Mouse (Mus musculus) midbrain, embryonic 13.5 days (tissue): ENCODE data around the gene Stab2. TPM values are rescaled to one million over a fixed set of nuclear protein-coding genes. Genes with fewer than 3 reads are reported as not detected.

Source experiments
- ATAC-seq: fragments of 200-750 bp; cut with Nextera tagmentation; 2 replicates; pipeline ENCODE4 v1.8.0; 2017; ENCODE audit warnings: mild to moderate bottlenecking, moderate TSS enrichment, moderate library complexity
- H3K27ac ChIP-seq: fragments of 300-500 bp; sonication (generic); 2 replicates; pipeline ENCODE4 v1.5.1; 2015; ENCODE audit warnings: inconsistent platforms, mild to moderate bottlenecking, moderate library complexity
- H3K27me3 ChIP-seq: fragments of 300-500 bp; sonication (generic); 2 replicates; pipeline ENCODE4 v1.6.1; 2015; ENCODE audit warnings: mild to moderate bottlenecking, inconsistent platforms
- H3K36me3 ChIP-seq: fragments of 300-500 bp; sonication (generic); 2 replicates; pipeline ENCODE4 v1.6.1; 2015; ENCODE audit warnings: mild to moderate bottlenecking, inconsistent platforms
- H3K4me1 ChIP-seq: fragments of 300-500 bp; sonication (generic); replicated peaks from 2 replicates; pipeline ENCODE4 v1.6.1; 2015; ENCODE audit warnings: inconsistent platforms
- H3K4me2 ChIP-seq: fragments of 300-500 bp; sonication (generic); replicated peaks from 2 replicates; pipeline ENCODE4 v1.6.1; 2015; ENCODE audit warnings: moderate library complexity, mild to moderate bottlenecking, inconsistent platforms
- H3K4me3 ChIP-seq: fragments of 300-500 bp; sonication (generic); replicated peaks from 2 replicates; pipeline ENCODE4 v1.5.1; 2015; ENCODE audit warnings: mild to moderate bottlenecking, inconsistent platforms
- H3K9ac ChIP-seq: fragments of 300-500 bp; sonication (generic); replicated peaks from 2 replicates; pipeline ENCODE4 v1.6.1; 2015; ENCODE audit warnings: mild to moderate bottlenecking, inconsistent platforms
- H3K9me3 ChIP-seq: fragments of 300-500 bp; sonication (generic); 2 replicates; pipeline ENCODE4 v1.6.1; 2016; ENCODE audit warnings: mild to moderate bottlenecking, inconsistent platforms
- WGBS: fragments of 180-500 bp; shearing (Covaris S2); methylation state at CpG from one replicate; pipeline ENCODE4 v1.1.7; 2015; 5-methylcytosine and 5-hydroxymethylcytosine counted together
- polyA plus RNA-seq: library from polyadenylated mRNA; unstranded; fragments of >200 nt; fragmentation: Nextera tagmentation; extraction: Ambion mirVana; gene quantifications from 2 replicates; pipeline ENCODE4 v1.2.1, GENCODE M21; 2015

The Stab2 gene
- 0.04 and 0.06 TPM in 2 replicates for polyA plus RNA-seq

GRCm38 (mm10) chr10:87007385-87008214 lies at the start of gene Stab2:
Gene Stab2 (minus strand): TSS chr10:87008025.
- no peak within 1 kb of the TSS for H3K27ac ChIP-seq
- 74% methylated on average over 8 of the region's 8 CpGs for WGBS
- H3K4me3 ChIP-seq, result no peak within 1 kb of the TSS
- no peaks in the 10 kb centered on the region for H3K4me1 ChIP-seq
- H3K27me3 ChIP-seq, result no peaks in the 10 kb centered on the region
- ATAC-seq, result no peak
- H3K9ac ChIP-seq, result no peak within 1 kb of the TSS
- no peak within 1 kb of the TSS for H3K4me2 ChIP-seq
- H3K36me3 ChIP-seq, result no peaks in the 10 kb centered on the region
- no peaks in the 10 kb centered on the region for H3K9me3 ChIP-seq

GRCm38 (mm10) chr10:87051714-87052113 lies 43.9 kb upstream of the Stab2 start:
- no peaks in the 10 kb centered on the region for H3K36me3 ChIP-seq
- ATAC-seq, result no peak
- H3K27me3 ChIP-seq, result 0 out of 2 replicates have a peak, but pooled peaks cover 3% of the 10 kb centered on the region
- H3K9me3 ChIP-seq, result 0 out of 2 replicates have a peak, but pooled peaks cover 2% of the 10 kb centered on the region
- H3K4me3 ChIP-seq, result no peak overlapping the region
- H3K4me2 ChIP-seq, result no peak overlapping the region
- no peak overlapping the region for H3K27ac ChIP-seq
- 61% methylated on average over 4 of the region's 4 CpGs for WGBS
- H3K9ac ChIP-seq, result no peak overlapping the region
- peaks cover 3% of the 10 kb centered on the region for H3K4me1 ChIP-seq

GRCm38 (mm10) chr10:87049179-87049578 lies 41.4 kb upstream of the Stab2 start:
- Histone ChIP-seq H3K9me3 (0 out of 2 replicates have a peak, but pooled peaks cover 2% of the 10 kb centered on the region), H3K27ac (no peak overlapping the region), H3K27me3 (no peaks in the 10 kb centered on the region), H3K9ac (no peak overlapping the region), H3K4me2 (no peak overlapping the region), H3K36me3 (no peaks in the 10 kb centered on the region), H3K4me1 (peaks cover 22% of the 10 kb centered on the region), H3K4me3 (no peak overlapping the region)
- ATAC-seq, result no peak
- 74% methylated on average over 3 of the region's 3 CpGs for WGBS

- Histone ChIP-seq H3K4me1 (peaks cover 22% of the 10 kb centered on the region), H3K9ac (no peak overlapping the region), H3K4me3 (no peak overlapping the region), H3K36me3 (no peaks in the 10 kb centered on the region), H3K27me3 (no peaks in the 10 kb centered on the region), H3K9me3 (0 out of 2 replicates have a peak, but pooled peaks cover 2% of the 10 kb centered on the region), H3K4me2 (no peak overlapping the region), H3K27ac (peak overlapping the region; percentile 31; the same call in 1 of the 2 replicates)
- 0 out of 2 replicates have a peak, but pooled peaks have one; percentile 17 for ATAC-seq
- WGBS, result 82% methylated on average over 10 of the region's 10 CpGs
Measured at GRCm38 (mm10) chr10:87046931-87047468, 39.2 kb upstream of the Stab2 start.

- Histone ChIP-seq H3K27me3 (no peaks in the 10 kb centered on the region), H3K9ac (no peak overlapping the region), H3K4me3 (no peak overlapping the region), H3K36me3 (no peaks in the 10 kb centered on the region), H3K4me2 (no peak overlapping the region), H3K27ac (peak overlapping the region; percentile 31), H3K9me3 (0 out of 2 replicates have a peak, but pooled peaks cover 2% of the 10 kb centered on the region), H3K4me1 (peaks cover 22% of the 10 kb centered on the region)
- 4% methylated on average over 6 of the region's 6 CpGs for WGBS
- ATAC-seq, result peak; percentile 84
Measured at GRCm38 (mm10) chr10:87046469-87046868, 38.6 kb upstream of the Stab2 start.

GRCm38 (mm10) chr10:87045273-87045672 lies 37.4 kb upstream of the Stab2 start:
- H3K4me3 ChIP-seq, result no peak overlapping the region
- H3K4me1 ChIP-seq, result peaks cover 22% of the 10 kb centered on the region
- H3K9me3 ChIP-seq, result 0 out of 2 replicates have a peak, but pooled peaks cover 2% of the 10 kb centered on the region
- H3K36me3 ChIP-seq, result no peaks in the 10 kb centered on the region
- ATAC-seq, result no peak
- H3K27me3 ChIP-seq, result no peaks in the 10 kb centered on the region
- H3K9ac ChIP-seq, result no peak overlapping the region
- no peak overlapping the region for H3K4me2 ChIP-seq
- no peak overlapping the region for H3K27ac ChIP-seq
- WGBS, result 69% methylated on average over 3 of the region's 3 CpGs

- no peaks in the 10 kb centered on the region for H3K27me3 ChIP-seq
- peaks cover 28% of the 10 kb centered on the region for H3K4me1 ChIP-seq
- no peak overlapping the region for H3K4me2 ChIP-seq
- no peaks in the 10 kb centered on the region for H3K36me3 ChIP-seq
- no peak for ATAC-seq
- no peak overlapping the region for H3K27ac ChIP-seq
- H3K4me3 ChIP-seq, result no peak overlapping the region
- 70% methylated on average over 7 of the region's 7 CpGs for WGBS
- H3K9ac ChIP-seq, result no peak overlapping the region
- no peaks in the 10 kb centered on the region for H3K9me3 ChIP-seq
Measured at GRCm38 (mm10) chr10:87041265-87041664, 33.4 kb upstream of the Stab2 start.

- ATAC-seq, result no peak
- Histone ChIP-seq H3K4me2 (no peak overlapping the region), H3K36me3 (no peaks in the 10 kb centered on the region), H3K9me3 (no peaks in the 10 kb centered on the region), H3K9ac (no peak overlapping the region), H3K27ac (no peak overlapping the region), H3K4me3 (no peak overlapping the region), H3K4me1 (peaks cover 26% of the 10 kb centered on the region), H3K27me3 (no peaks in the 10 kb centered on the region)
- WGBS, result 83% methylated on average over 3 of the region's 3 CpGs
Measured at GRCm38 (mm10) chr10:87039800-87040199, 32.0 kb upstream of the Stab2 start.

GRCm38 (mm10) chr10:87039340-87039739 lies 31.5 kb upstream of the Stab2 start:
- 85% methylated on average over 6 of the region's 6 CpGs for WGBS
- Histone ChIP-seq H3K27me3 (no peaks in the 10 kb centered on the region), H3K4me3 (no peak overlapping the region), H3K4me1 (peaks cover 26% of the 10 kb centered on the region), H3K36me3 (no peaks in the 10 kb centered on the region), H3K9me3 (no peaks in the 10 kb centered on the region), H3K9ac (no peak overlapping the region), H3K4me2 (no peak overlapping the region), H3K27ac (no peak overlapping the region)
- no peak for ATAC-seq

- 0 out of 2 replicates have a peak, but pooled peaks have one; percentile 57 for ATAC-seq
- H3K9ac ChIP-seq, result no peak overlapping the region
- no peaks in the 10 kb centered on the region for H3K27me3 ChIP-seq
- H3K4me1 ChIP-seq, result peaks cover 26% of the 10 kb centered on the region
- H3K4me2 ChIP-seq, result peak overlapping the region; percentile 30
- whole genome bisulfite sequencing, result 15% methylated on average over 5 of the region's 5 CpGs
- H3K27ac ChIP-seq, result no peak overlapping the region
- H3K9me3 ChIP-seq, result no peaks in the 10 kb centered on the region
- no peak overlapping the region for H3K4me3 ChIP-seq
- H3K36me3 ChIP-seq, result no peaks in the 10 kb centered on the region
Measured at GRCm38 (mm10) chr10:87037062-87037461, 29.2 kb upstream of the Stab2 start.

GRCm38 (mm10) chr10:87036271-87036703 lies 28.5 kb upstream of the Stab2 start:
- Histone ChIP-seq H3K4me3 (no peak overlapping the region), H3K4me1 (peaks cover 26% of the 10 kb centered on the region), H3K9ac (no peak overlapping the region), H3K27ac (peak overlapping the region; percentile 47; the same call in 1 of the 2 replicates), H3K9me3 (no peaks in the 10 kb centered on the region), H3K4me2 (peak overlapping the region; percentile 30), H3K27me3 (no peaks in the 10 kb centered on the region), H3K36me3 (no peaks in the 10 kb centered on the region)
- peak; percentile 71 for ATAC-seq
- WGBS, result 33% methylated on average over 14 of the region's 14 CpGs

GRCm38 (mm10) chr10:87035866-87036265 lies 28.0 kb upstream of the Stab2 start:
- WGBS, result 35% methylated on average over 15 of the region's 15 CpGs
- H3K4me1 ChIP-seq, result peaks cover 26% of the 10 kb centered on the region
- peak overlapping the region; percentile 30 for H3K4me2 ChIP-seq
- no peak overlapping the region for H3K9ac ChIP-seq
- H3K9me3 ChIP-seq, result no peaks in the 10 kb centered on the region
- peak overlapping the region; percentile 47; the same call in 1 of the 2 replicates for H3K27ac ChIP-seq
- H3K27me3 ChIP-seq, result no peaks in the 10 kb centered on the region
- no peaks in the 10 kb centered on the region for H3K36me3 ChIP-seq
- ATAC-seq, result peak; percentile 41
- H3K4me3 ChIP-seq, result no peak overlapping the region
